Mouse (Mus musculus) testis, adult 2 months (tissue): ENCODE data around the gene Hmgcr. TPM values are rescaled to one million over a fixed set of nuclear protein-coding genes. Genes with fewer than 3 reads are reported as not detected.

Source experiments
- H3K27ac ChIP-seq: fragments of 200-500 bp; 2 replicates; pipeline ENCODE4 v1.5.1; 2012; ENCODE audit warnings: low read depth, low read length; ENCODE audit not compliant: control insufficient read depth, insufficient read depth
- H3K27me3 ChIP-seq: fragments of 200-500 bp; 2 replicates; pipeline ENCODE4 v1.6.1; 2012; ENCODE audit warnings: mild to moderate bottlenecking, low read length, moderate library complexity; ENCODE audit not compliant: control insufficient read depth, insufficient read depth
- H3K36me3 ChIP-seq: fragments of 200-500 bp; 2 replicates; pipeline ENCODE4 v1.6.1; 2012; ENCODE audit warnings: mild to moderate bottlenecking, low read length; ENCODE audit not compliant: control insufficient read depth, insufficient read depth
- H3K4me1 ChIP-seq: fragments of 200-500 bp; 2 replicates; pipeline ENCODE4 v1.6.1; 2012; ENCODE audit warnings: low read length; ENCODE audit not compliant: control insufficient read depth, insufficient read depth
- H3K4me3 ChIP-seq: fragments of 200-500 bp; 2 replicates; pipeline ENCODE4 v1.5.1; 2012; ENCODE audit warnings: low read depth, mild to moderate bottlenecking, low read length, moderate library complexity, mixed read lengths; ENCODE audit not compliant: control insufficient read depth
- CTCF ChIP-seq: fragments of 200-500 bp; IDR thresholded peaks from 2 replicates; pipeline ENCODE4 v1.5.1; 2012; ENCODE audit warnings: low read depth, mild to moderate bottlenecking, inconsistent platforms, low read length, moderate library complexity; ENCODE audit not compliant: control insufficient read depth, insufficient read depth, insufficient replicate concordance
- POLR2A ChIP-seq: fragments of 200-500 bp; IDR thresholded peaks from 2 replicates; pipeline ENCODE4 v1.6.1; 2012; ENCODE audit warnings: low read depth, mild to moderate bottlenecking, inconsistent platforms, low read length, moderate library complexity; ENCODE audit not compliant: control insufficient read depth
- polyA plus RNA-seq: library from polyadenylated mRNA; depleted of rRNA; stranded (reverse); fragments of >200 nt; gene quantifications from 2 replicates; pipeline ENCODE4 v1.2.3, GENCODE M21; 2012

Hmgcr gene
- polyA plus RNA-seq, 1 experiment = 67.3 TPM

GRCm38 (mm10) chr13:96678616-96679015, 7.9 kb upstream of the Hmgcr start:
- Histone ChIP-seq H3K27ac (no peak overlapping the region), H3K27me3 (no peaks in the 10 kb centered on the region), H3K36me3 (no peaks in the 10 kb centered on the region), H3K4me3 (no peak overlapping the region), H3K4me1 (no peaks in the 10 kb centered on the region)
- TF ChIP-seq CTCF (no peak), POLR2A (no peak)

- Histone ChIP-seq H3K4me1 (no peaks in the 10 kb centered on the region), H3K4me3 (no peak overlapping the region), H3K27me3 (no peaks in the 10 kb centered on the region), H3K27ac (no peak overlapping the region), H3K36me3 (no peaks in the 10 kb centered on the region)
- TF ChIP-seq POLR2A (no peak), CTCF (no peak)
These were observed 6.3 kb upstream of the Hmgcr start for GRCm38 (mm10) chr13:96677071-96677470.

- no peaks in the 10 kb centered on the region for H3K36me3 ChIP-seq
- no peak overlapping the region for H3K27ac ChIP-seq
- peaks cover 6% of the 10 kb centered on the region for H3K4me1 ChIP-seq
- no peak overlapping the region for H3K4me3 ChIP-seq
- TF ChIP-seq POLR2A (no peak), CTCF (no peak)
- no peaks in the 10 kb centered on the region for H3K27me3 ChIP-seq
These were observed 5.0 kb upstream of the Hmgcr start for GRCm38 (mm10) chr13:96675756-96676155.

- Histone ChIP-seq H3K27me3 (no peaks in the 10 kb centered on the region), H3K36me3 (no peaks in the 10 kb centered on the region), H3K4me1 (peaks cover 6% of the 10 kb centered on the region), H3K4me3 (no peak overlapping the region), H3K27ac (no peak overlapping the region)
- TF ChIP-seq CTCF = no peak
- no peak for TF ChIP-seq POLR2A
These were observed 3.1 kb upstream of the Hmgcr start for GRCm38 (mm10) chr13:96673817-96674216.

GRCm38 (mm10) chr13:96672276-96672675, 1.5 kb upstream of the Hmgcr start:
- Histone ChIP-seq H3K36me3 (no peaks in the 10 kb centered on the region), H3K27me3 (no peaks in the 10 kb centered on the region), H3K4me1 (peaks cover 8% of the 10 kb centered on the region), H3K4me3 (no peak overlapping the region), H3K27ac (no peak overlapping the region)
- TF ChIP-seq CTCF = no peak
- no peak for TF ChIP-seq POLR2A

- TF ChIP-seq CTCF (no peak), POLR2A (no peak)
- H3K27me3 ChIP-seq = no peaks in the 10 kb centered on the region
- H3K27ac ChIP-seq = no peak overlapping the region
- H3K4me1 ChIP-seq = peaks cover 8% of the 10 kb centered on the region
- no peak overlapping the region for H3K4me3 ChIP-seq
- no peaks in the 10 kb centered on the region for H3K36me3 ChIP-seq
These were observed 1.1 kb upstream of the Hmgcr start for GRCm38 (mm10) chr13:96671906-96672234.

- Histone ChIP-seq H3K36me3 (no peaks in the 10 kb centered on the region), H3K4me1 (peaks cover 8% of the 10 kb centered on the region), H3K27ac (peak overlapping the region; percentile 87), H3K27me3 (no peaks in the 10 kb centered on the region), H3K4me3 (peak overlapping the region; percentile 95)
- TF ChIP-seq CTCF (no peak), POLR2A (no peak)
These were observed 556 bp upstream of the Hmgcr start for GRCm38 (mm10) chr13:96671078-96671905.
